Mouse (Mus musculus) midbrain, postnatal 0 days (tissue): ENCODE results near the gene Klhdc3. TPM values are rescaled to one million over a fixed set of nuclear protein-coding genes. Genes with fewer than 3 reads are reported as not detected.
A peak's percentile ranks its signal among the peaks of the same experiment; 100 is the strongest.

Experiments used
- ATAC-seq: fragments of 200-750 bp; cut with Nextera tagmentation; 2 replicates; pipeline ENCODE4 v1.8.0; 2017; ENCODE audit warnings: moderate number of reproducible peaks, mild to moderate bottlenecking, moderate TSS enrichment, moderate library complexity; ENCODE audit not compliant: low FRiP score
- DNase-seq: peaks from one replicate; pipeline ENCODE4 v3.0.0-alpha.2; 2015; ENCODE audit warnings: low spot score
- H3K27ac ChIP-seq: fragments of 300-500 bp; sonication (generic); 2 replicates; pipeline ENCODE4 v1.5.1; 2014; ENCODE audit warnings: low read depth, mild to moderate bottlenecking, low read length, mixed read lengths
- H3K27me3 ChIP-seq: fragments of 300-500 bp; sonication (generic); 2 replicates; pipeline ENCODE4 v1.6.1; 2014; ENCODE audit warnings: low read length, control low read depth, mixed read lengths; ENCODE audit not compliant: insufficient read depth
- H3K36me3 ChIP-seq: fragments of 300-500 bp; sonication (generic); 2 replicates; pipeline ENCODE4 v1.6.1; 2014; ENCODE audit warnings: low read length, control low read depth, mixed read lengths; ENCODE audit not compliant: insufficient read depth
- H3K4me1 ChIP-seq: fragments of 300-500 bp; sonication (generic); 2 replicates; pipeline ENCODE4 v1.6.1; 2014; ENCODE audit warnings: mild to moderate bottlenecking, control low read depth, antibody characterized with exemption, low read length, mixed read lengths; ENCODE audit not compliant: insufficient read depth
- H3K4me2 ChIP-seq: fragments of 300-500 bp; sonication (generic); 2 replicates; pipeline ENCODE4 v1.6.1; 2014; ENCODE audit warnings: low read depth, mild to moderate bottlenecking, low read length, mixed read lengths; ENCODE audit not compliant: poor library complexity, severe bottlenecking
- H3K4me3 ChIP-seq: fragments of 300-500 bp; sonication (generic); 2 replicates; pipeline ENCODE4 v1.5.1; 2014; ENCODE audit warnings: low read depth, mild to moderate bottlenecking, low read length, moderate library complexity
- H3K9ac ChIP-seq: fragments of 300-500 bp; sonication (generic); replicated peaks from 2 replicates; pipeline ENCODE4 v1.6.1; 2014; ENCODE audit warnings: mild to moderate bottlenecking, low read length, moderate library complexity, mixed read lengths; ENCODE audit not compliant: poor library complexity, severe bottlenecking
- H3K9me3 ChIP-seq: fragments of 300-500 bp; sonication (generic); 2 replicates; pipeline ENCODE4 v1.6.1; 2016; ENCODE audit warnings: low read length, control low read depth
- CTCF ChIP-seq: IDR thresholded peaks from 2 replicates; pipeline ENCODE4 v1.5.1; 2016; ENCODE audit warnings: antibody characterized with exemption, mild to moderate bottlenecking
- WGBS: fragments of 180-500 bp; shearing (Covaris S2); extraction: QIAGEN DNeasy Blood & Tissue Kit; methylation state at CpG from one replicate; pipeline ENCODE4 v1.1.7; 2014; 5-methylcytosine and 5-hydroxymethylcytosine counted together
- polyA plus RNA-seq: library from polyadenylated mRNA; unstranded; fragments of >200 nt; fragmentation: Nextera tagmentation; extraction: Ambion mirVana; gene quantifications from 2 replicates; pipeline ENCODE4 v1.2.1, GENCODE M21; 2015
- total RNA-seq: library from RNA; depleted of rRNA; stranded (reverse); fragments of >200 nt; gene quantifications from 2 replicates; pipeline ENCODE4 v1.2.3, GENCODE M21; 2014

Gene Klhdc3
- total and polyA plus RNA-seq, 2 experiments from 2014 or later = 98.7 to 185 TPM

- Histone ChIP-seq H3K27me3 (no peaks in the 10 kb centered on the region), H3K4me1 (no peaks in the 10 kb centered on the region), H3K27ac (no peak overlapping the region), H3K9me3 (no peaks in the 10 kb centered on the region), H3K4me2 (peak overlapping the region; percentile 5; the same call in 1 of the 2 replicates), H3K4me3 (no peak overlapping the region), H3K36me3 (peaks cover 53% of the 10 kb centered on the region), H3K9ac (no peak overlapping the region)
- DNase-seq (peak; percentile 89), ATAC-seq (peak; percentile 24; the same call in 1 of the 2 replicates)
- peak; percentile 85 for TF ChIP-seq CTCF
- WGBS = 27% methylated on average over 15 of the region's 15 CpGs
These were observed 43.7 kb downstream of the Klhdc3 start for GRCm38 (mm10) chr17:46636831-46637523.

- Histone ChIP-seq H3K36me3 (peaks cover 19% of the 10 kb centered on the region), H3K4me3 (peak overlapping the region; percentile 95), H3K4me1 (peaks cover 14% of the 10 kb centered on the region; the same call in 1 of the 2 replicates), H3K9ac (peak overlapping the region; percentile 72; the same call in 1 of the 2 replicates), H3K27ac (peak overlapping the region; percentile 64), H3K9me3 (no peaks in the 10 kb centered on the region), H3K4me2 (peak overlapping the region; percentile 59), H3K27me3 (no peaks in the 10 kb centered on the region)
- peak; percentile 13; the same call in 1 of the 2 replicates for TF ChIP-seq CTCF
- ATAC-seq = peak; percentile 59
- 13% methylated on average over 12 of the region's 12 CpGs for WGBS
- DNase-seq = peak; percentile 40
These were observed 50.9 kb downstream of the Klhdc3 start for GRCm38 (mm10) chr17:46629685-46630441.

- peak within 1 kb of the TSS; percentile 95 for H3K4me3 ChIP-seq
- no peaks in the 10 kb centered on the region for H3K27me3 ChIP-seq
- peak; percentile 77 for ATAC-seq
- H3K36me3 ChIP-seq = peaks cover 19% of the 10 kb centered on the region
- H3K27ac ChIP-seq = peak within 1 kb of the TSS; percentile 84
- no peaks in the 10 kb centered on the region for H3K9me3 ChIP-seq
- H3K4me1 ChIP-seq = peaks cover 14% of the 10 kb centered on the region; the same call in 1 of the 2 replicates
- peak within 1 kb of the TSS; percentile 72 for H3K9ac ChIP-seq
- peak within 1 kb of the TSS; percentile 59 for H3K4me2 ChIP-seq
- DNase-seq = peak; percentile 89
- WGBS = under 1% methylated on average over 75 of the region's 90 CpGs
- TF ChIP-seq CTCF = peak; percentile 1; the same call in 1 of the 2 replicates
These were observed 51.7 kb downstream of the Klhdc3 start, which contains the start of gene Ptk7 for GRCm38 (mm10) chr17:46628791-46629684. Ptk7 (minus strand) TSS chr17:46629504.

- no peak for TF ChIP-seq CTCF
- peak; percentile 11; the same call in 1 of the 2 replicates for ATAC-seq
- peak overlapping the region; percentile 72 for H3K9ac ChIP-seq
- H3K4me2 ChIP-seq = peak overlapping the region; percentile 59
- no peaks in the 10 kb centered on the region for H3K27me3 ChIP-seq
- H3K27ac ChIP-seq = peak overlapping the region; percentile 84; the same call in 1 of the 2 replicates
- WGBS = under 1% methylated on average over 12 of the region's 13 CpGs
- peak; percentile 41 for DNase-seq
- no peaks in the 10 kb centered on the region for H3K9me3 ChIP-seq
- H3K4me3 ChIP-seq = peak overlapping the region; percentile 95
- H3K36me3 ChIP-seq = peaks cover 16% of the 10 kb centered on the region
- peaks cover 14% of the 10 kb centered on the region; the same call in 1 of the 2 replicates for H3K4me1 ChIP-seq
These were observed 52.3 kb downstream of the Klhdc3 start for GRCm38 (mm10) chr17:46628471-46628790.

- peak overlapping the region; percentile 59 for H3K4me2 ChIP-seq
- H3K4me3 ChIP-seq = peak overlapping the region; percentile 95
- no peak for ATAC-seq
- H3K4me1 ChIP-seq = peaks cover 14% of the 10 kb centered on the region; the same call in 1 of the 2 replicates
- H3K27me3 ChIP-seq = no peaks in the 10 kb centered on the region
- H3K27ac ChIP-seq = no peak overlapping the region
- no peak for TF ChIP-seq CTCF
- no peaks in the 10 kb centered on the region for H3K9me3 ChIP-seq
- DNase-seq = no peak
- WGBS = 71% methylated on average over 6 of the region's 6 CpGs
- peaks cover 7% of the 10 kb centered on the region; the same call in 1 of the 2 replicates for H3K36me3 ChIP-seq
- H3K9ac ChIP-seq = 0 out of 2 replicates have a peak overlapping the region, but pooled peaks have one; percentile 72
These were observed 53.3 kb downstream of the Klhdc3 start for GRCm38 (mm10) chr17:46627409-46627808.
